Mouse (Mus musculus) G1E-ER4 (cell line): ENCODE data around the gene Mfap4. TPM values are rescaled to one million over a fixed set of nuclear protein-coding genes. Genes with fewer than 3 reads are reported as not detected.

Experiments used
- GATA1 ChIP-seq: IDR thresholded peaks from one replicate; pipeline ENCODE4 v1.8.0; 2012; ENCODE audit warnings: low read length, inconsistent platforms
- polyA plus RNA-seq: library from polyadenylated mRNA; stranded (reverse); fragments of >175 nt; gene quantifications from 2 replicates; pipeline ENCODE4 v1.2.3, GENCODE M21; 2012

Gene Mfap4
- polyA plus RNA-seq, 1 experiment: not detected

DNA sequence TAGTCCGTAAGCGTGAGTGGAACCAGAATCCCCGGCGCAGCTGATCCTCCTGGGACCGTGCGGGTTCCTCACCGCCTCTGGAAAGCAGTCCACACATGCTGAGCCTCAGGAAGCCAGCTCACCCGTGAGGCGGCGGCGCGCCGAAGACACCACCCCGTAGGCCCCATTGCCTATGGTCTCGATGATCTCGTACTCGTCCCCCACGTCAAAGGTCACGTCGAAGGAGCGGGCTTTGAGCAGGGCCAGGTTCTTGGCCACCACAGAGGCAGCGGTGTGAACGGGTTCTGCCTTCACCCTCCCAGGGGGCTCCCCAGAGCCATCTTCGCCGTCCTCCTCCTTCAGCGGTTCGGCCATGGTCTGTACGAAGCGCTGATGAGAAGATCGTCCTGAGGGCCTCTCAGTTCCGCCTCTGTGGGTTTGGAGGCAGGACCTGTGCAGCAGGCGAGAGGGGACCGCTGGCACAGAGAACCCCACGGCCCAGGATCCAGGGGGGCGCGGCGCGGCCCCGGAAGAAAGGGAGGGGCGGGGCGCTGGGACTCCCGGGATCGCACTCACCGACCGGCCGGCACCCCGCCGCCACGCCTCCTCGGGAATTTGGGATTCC lies 8.4 kb downstream of the Mfap4 start:
- no peak for TF ChIP-seq GATA1

DNA sequence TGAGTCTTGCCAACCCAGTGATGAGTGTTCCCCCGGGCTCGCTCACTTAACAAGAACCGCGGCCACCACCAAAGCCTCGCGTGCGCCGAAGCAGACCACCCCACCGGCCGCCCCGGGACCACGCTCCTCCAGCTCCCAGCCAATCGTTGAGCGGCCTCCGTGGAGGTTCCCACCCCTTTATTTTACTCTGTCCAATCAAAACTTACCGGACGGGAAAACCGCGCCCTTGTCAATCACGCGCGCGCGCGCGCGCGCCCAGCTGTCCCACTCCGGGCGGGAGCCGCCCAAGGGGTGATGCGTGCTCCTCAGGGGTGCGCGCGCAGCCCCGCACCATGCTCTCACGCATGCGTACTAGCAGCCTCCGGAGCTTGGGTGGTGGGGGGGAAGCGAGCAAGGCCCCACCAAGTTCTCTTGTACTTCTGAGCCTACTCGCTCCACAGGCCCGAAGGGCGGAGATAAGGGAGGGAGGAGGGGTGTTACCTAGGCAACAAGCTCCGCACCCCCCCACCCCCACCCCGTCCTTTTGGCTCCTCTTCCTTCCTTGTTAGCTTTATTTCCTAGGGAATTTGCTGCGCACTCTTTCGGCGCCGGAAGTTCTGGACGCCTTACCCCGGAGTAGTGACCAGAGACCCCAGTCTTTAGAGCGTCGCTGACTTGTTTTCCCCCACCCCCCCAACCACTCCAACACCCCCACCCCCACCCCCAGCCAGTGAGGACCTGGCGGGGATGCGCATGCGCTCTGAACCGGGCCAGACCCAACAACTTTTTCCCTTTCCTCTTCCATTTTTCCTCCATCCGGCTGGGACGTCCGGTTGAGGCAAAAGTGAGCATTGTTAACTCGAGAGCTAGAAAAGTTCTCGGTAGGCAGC lies 9.1 kb downstream of the Mfap4 start, which contains the start of gene Mapk7:
TSS of gene Mapk7 (minus strand) at position 278 of the 869 bp plus-strand sequence.
- TF ChIP-seq GATA1: no peak

DNA sequence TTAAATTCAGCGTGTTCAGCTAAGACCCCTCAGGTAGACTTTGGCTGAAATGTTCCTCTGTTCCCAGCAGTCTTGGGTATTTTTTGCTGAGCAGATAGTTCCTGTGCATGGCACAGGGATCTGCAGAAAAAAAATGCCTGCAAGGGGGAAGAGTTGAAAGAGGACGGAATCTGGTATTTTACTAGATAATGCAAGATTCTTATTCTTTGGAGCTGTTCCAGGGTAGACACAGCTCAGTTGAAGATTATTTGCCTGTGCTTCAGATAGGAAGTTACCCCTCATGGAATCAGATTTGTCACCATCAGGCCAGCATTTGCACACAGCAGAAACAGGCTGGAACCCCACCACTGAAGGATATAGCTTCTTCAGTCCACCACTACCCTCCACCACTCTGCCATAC lies 10.3 kb downstream of the Mfap4 start:
- TF ChIP-seq GATA1: no peak

DNA sequence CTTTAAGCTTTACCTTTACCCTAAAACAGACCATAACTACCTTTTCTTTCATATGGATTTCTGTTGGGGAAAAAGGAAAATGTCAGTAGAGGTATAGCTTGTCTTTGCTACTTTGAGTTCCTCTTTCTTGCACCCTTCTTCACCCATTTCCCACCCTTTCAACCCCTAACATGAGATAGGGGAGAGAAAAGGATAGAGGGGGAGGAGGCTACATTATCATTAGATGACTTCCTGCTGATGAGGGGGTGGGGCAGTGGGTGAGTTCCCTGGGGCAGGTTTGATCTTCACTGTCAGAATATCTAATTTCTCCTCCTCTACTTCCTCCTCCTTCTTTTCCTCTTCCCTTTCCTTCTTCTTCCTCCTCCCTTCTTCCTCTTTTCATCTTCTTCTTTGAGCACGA lies 12.3 kb downstream of the Mfap4 start:
- no peak for TF ChIP-seq GATA1

DNA sequence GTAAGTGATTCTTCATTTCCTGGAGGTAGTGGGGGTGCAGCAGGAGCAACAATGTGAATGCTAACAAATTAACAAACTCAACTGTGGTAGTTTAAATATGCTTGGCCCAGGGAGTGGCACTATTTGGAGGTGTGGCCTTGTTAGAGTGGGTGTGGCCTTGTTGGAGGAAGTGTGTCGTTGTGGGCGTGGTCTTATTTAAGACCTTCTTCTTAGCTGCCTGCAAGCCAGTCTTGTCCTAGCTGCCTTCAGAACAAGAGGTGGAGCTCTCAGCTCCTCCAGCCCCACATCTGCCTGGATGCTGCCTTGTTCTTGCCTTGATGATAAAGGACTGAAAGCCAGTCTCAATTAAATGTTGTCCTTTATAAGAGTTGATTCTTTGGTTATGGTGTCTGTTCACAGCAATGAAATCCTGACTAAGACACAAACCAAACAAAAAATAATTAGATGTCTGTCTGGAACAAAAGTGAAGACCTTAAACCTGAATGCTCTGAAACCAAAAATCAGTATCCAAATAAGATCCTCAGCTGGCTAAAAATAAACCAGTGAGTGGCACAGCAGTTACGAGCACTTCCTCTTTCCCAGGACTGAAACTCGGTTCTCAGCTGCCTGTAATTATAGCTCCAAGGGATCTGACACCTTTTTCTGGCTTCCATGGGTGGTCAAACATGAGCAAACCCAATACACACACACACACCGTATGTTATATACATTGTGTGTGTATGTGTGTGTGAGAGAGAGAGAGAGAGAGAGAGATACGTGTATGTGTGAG lies 13.7 kb downstream of the Mfap4 start:
- no peak for TF ChIP-seq GATA1

DNA sequence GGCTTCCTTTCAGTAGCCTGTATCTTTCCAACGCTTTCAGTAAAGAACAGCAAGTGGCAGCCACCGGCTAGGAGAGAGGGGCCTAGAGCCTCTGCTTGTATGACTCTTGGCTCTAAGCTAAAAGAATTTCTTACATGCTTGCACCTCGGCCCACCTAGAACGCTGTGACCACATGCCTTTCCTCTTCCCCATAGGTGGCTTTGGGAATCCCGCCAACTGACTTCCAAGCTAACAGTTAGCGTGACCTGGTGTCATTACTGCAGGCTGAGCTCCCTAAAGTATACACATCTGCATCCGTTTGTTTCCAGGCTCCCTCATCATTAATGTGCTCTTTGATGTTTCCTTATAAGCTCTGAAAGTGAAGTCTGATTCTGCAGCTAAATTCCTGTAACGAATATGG lies 18.7 kb downstream of the Mfap4 start:
- TF ChIP-seq GATA1: no peak

DNA sequence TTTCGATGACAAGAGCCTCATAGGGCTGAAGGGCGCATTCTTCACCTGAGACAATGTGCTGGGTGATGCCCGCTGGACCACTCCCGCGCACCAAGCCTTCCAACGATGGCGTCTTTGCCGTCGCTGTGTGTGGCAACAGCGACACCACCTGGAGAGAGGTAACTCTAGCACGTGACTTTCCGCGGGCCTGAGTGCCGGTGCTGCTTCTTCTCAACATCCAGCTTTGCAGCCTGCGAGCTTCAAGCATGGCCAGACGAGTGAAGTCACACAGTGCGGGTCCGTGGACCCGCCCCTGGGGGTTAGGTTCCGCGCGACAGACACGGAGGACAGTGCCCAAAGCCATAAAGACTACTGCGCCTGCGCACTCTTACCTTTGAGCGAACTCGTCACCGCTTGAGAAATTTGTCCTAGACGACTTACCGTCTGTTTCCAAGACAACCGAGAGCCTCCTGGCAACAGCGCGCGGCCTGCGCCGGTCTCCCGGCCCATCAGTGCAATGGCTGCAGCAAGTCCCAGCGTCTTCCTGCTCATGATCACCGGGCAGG lies 19.6 kb downstream of the Mfap4 start, which contains the start of gene B9d1:
TSS of gene B9d1 (plus strand) at position 432 of the 545 bp plus-strand sequence.
- TF ChIP-seq GATA1: no peak

DNA sequence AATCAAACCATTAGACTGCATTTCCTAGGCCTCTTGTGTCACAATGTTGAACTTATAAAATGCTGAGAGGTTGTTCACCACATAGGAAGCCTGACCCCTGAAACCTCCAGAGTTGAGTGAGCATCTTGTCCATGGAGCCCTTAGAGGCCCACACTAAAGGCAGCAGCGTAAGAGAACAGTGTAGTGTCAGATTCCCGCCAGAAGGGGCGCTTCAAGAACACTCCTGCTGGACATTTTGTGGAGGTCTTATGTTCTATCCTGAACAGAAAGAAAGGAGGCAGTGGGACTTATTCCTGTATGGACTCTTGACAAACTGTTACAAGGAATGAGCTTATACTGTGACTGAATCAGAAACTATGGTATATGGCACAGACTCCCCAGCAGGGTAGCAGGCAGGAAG lies 29.7 kb downstream of the Mfap4 start:
- TF ChIP-seq GATA1: no peak

DNA sequence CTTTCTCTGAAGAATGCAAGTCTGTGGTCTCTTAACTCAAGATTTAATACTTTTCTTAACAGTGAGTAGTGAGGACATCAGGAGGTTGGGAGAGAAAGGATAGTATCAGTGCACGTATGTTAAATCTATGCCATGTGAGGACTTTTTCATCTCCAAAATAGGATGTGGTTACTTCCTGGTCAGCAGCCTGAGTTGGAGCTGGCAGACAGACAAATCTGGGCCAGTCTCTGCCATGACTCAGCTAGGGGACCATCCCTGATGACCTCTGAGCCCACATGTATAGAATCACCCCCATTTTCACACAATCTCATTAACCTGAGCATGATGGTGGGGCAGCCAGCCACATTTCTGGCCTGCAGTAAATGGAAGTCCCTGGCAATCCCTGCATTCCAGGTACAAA lies 32.7 kb downstream of the Mfap4 start:
- TF ChIP-seq GATA1: no peak

DNA sequence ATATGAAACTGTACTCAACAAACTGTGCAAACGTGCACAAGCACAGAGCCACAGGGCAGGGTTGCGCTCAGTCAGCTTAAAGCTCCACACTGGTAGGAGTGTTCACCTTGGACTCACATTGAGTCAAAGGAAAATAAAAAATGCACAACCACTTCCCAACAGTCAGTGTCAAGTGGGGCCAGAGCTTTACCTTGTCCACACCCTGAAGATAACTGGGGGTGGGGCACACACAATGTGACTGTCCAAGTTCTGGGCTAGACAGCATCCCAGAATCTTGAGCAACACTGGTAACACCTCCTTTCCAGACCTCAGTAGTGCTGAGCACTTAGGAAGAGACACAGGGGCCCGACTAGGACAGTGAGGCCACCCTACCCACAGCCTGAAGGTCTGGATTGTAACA lies 33.6 kb downstream of the Mfap4 start:
- TF ChIP-seq GATA1: no peak

DNA sequence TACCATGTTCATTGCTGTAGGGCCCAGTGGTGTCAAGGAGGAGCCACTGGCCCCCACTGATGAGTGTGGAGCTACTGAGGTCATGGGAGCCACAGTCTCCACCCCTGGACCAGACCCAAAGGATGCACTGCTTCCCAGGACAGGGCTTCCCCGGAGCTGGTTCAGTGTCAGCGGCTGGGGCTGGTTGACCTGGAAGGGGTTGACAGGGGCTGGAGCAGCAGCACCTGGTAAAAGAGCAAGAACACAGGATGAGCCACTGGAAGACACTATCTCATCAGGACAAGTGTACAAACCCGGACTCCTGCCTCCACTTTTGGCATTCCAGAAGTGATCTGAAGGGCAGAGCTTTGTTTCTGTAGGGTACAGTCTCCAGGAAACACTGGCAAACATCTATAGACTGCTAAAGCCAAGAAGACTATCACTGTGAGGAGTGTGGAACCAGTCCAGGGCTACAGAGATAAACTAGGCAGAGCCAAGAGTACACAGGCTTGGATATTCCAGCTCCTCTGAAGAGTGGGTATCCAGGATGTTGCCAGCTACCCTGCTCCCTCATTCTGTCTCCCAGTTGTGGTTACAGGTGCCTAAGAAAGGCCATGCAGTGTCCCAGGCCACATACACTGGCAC lies 34.4 kb downstream of the Mfap4 start:
- TF ChIP-seq GATA1: no peak

DNA sequence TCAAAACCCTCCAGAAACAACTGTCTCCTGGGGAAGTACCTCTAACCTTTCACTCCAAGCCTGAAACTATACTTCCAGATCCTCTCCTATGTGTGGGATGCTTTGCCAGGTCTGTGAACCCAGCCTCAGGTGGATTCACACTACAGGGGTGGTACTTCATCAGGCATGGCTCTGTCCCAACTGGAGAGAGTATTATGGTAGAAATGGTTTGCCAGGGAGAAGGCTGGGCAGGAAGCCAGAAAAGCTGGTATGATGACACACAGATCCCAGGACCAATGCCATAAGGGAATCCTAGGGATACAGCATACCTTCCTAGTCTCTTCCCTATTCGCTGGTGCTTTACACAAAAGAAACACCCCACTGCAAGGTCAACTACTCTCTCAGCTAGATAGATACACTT lies 41.6 kb downstream of the Mfap4 start:
- TF ChIP-seq GATA1: no peak

DNA sequence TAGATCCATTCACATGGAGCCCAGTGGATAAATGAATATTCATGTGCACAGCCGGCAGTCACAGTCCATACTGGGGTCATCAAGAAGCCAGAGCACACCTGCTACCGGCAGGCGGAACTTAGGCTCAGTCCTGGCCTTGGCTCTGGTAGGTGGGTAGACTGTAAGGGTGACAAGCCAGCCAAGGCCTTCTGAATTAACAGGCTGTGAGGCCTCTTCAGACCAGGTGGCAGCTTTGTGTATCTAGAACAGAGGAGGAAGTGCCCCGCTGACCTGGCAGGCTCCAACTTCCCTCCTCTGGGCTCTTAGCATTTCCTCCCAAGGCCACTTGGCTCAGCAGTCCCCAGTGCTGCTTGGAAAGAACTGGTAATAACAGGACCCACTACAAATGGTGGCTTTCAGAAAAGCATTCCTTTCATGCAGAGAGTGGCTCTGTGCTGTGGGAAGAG lies 44.1 kb downstream of the Mfap4 start:
- TF ChIP-seq GATA1: no peak

DNA sequence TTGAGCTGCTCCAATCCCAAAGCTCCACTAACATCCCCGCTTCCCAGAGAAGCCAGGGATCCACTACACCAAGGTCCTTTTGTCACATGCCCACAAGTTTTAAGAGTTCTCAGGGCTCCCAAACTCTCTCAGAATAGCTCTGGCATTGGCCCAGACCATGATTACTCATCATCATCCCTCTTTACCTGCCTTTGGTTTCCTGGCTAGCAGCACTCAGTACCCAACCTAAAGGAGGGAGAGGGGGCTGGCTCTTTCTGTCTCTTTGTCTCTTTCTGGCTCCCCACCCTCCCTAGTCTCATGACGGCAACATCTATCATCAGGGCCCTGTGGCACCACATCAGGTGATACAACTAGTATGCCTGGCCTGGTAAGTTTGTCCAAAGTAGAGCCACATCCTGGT lies 47.6 kb downstream of the Mfap4 start:
- TF ChIP-seq GATA1: no peak

DNA sequence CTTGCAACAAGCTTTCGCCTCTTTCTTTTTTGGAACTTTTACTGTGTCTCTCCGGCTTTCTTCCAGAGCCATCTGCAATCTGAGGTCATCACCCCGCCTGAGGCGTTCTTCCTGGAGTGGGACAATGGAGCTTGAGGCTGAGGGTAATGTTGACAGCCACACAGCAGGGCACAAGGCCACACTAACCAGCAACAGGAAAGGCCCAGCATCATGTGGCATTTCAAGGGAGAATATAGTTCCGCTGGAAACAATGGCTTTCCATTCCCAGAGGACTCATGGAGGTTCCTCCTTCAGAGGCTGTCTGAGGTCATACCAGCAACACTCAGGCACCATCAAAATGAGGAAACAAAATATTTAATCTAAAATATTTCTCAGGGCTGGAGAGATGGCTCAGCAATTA lies 48.3 kb downstream of the Mfap4 start:
- no peak for TF ChIP-seq GATA1
